8 mouse cellular contexts compared by ENCODE assay signal in the genomic region with DNA sequence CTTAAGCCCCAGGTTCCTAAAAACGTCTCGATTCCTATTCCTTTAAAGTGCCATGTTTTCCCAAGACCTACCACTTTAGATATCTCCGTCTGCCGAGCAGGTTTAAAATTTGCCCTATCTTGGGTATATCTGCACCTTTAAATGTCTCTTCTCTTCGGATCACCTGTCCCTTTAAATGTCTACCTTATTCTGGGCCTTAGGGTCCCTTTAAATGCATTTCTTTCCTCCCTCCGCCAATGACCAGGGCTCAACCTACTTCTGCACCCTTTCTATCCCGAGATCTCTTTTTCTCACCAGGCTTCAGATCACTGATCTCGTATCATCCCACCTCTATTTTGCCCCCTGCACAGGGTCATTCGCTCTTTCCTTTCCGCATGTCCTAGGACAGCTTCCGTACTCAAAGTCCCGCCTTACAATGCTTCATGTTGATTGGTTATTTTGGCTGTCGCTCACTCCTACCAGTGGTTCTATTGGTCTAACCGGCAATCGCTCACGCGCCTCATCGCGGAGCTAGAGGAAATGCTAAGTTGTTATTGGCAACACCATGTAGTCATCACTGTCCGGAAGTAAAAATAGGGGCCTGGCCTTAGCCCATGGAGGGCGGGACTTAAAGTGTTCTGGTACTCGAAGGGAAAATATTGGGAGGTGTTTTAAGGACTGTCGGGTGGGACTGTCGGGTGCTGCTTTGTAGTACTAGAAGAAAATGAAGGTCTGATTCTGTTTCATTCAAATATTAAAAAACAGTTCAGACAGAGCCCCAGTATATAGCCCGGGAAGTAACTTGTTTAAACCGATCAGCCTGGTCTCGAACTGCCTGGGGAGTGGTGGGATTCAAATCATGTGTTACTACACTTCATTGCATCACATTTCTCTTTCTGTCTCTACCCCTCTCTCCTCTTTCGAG. TPM values are rescaled to one million over a fixed set of nuclear protein-coding genes. Genes with fewer than 3 reads are reported as not detected.
DNase-seq lines count a peak whose midpoint lies in the region; ATAC-seq lines count a peak whose summit lies in the region.

A gene (minus strand): TSS at position 381 of the 904 bp plus-strand sequence.

- peak within 1 kb of the TSS; percentile 80 for H3K4me2 ChIP-seq in hindbrain, embryonic 14.5 days (replicated peaks)

- peak within 1 kb of the TSS; percentile 64 for H3K9ac ChIP-seq in hindbrain, embryonic 14.5 days

- DNase-seq in R1 (ENCODE audit: low read depth, low spot score): peak; percentile 100
- DNase-seq in cerebellum, postnatal 25 days: peak; percentile 97 to 100
- peak; percentile 100 for DNase-seq in frontal cortex, postnatal 25 days (ENCODE audit: low spot score in 2 of 2)
- peak; percentile 100 for DNase-seq in hindbrain, embryonic 14.5 days (ENCODE audit: low spot score)
- DNase-seq in layer of hippocampus, postnatal 36 days: peak; percentile 96 to 99
- DNase-seq in lung, postnatal 36 days: peak; percentile 100
- peak; percentile 100 for DNase-seq in retina, postnatal 1 day
- peak; percentile 94 to 97 for DNase-seq in urinary bladder, adult 18-20 months (ENCODE audit: low spot score in 2 of 2)

- H3K4me1 ChIP-seq in hindbrain, embryonic 14.5 days (replicated peaks; ENCODE audit: control insufficient read depth, insufficient read depth, low read length): peaks cover 8% of the 10 kb centered on the region

- peaks cover 27% of the 10 kb centered on the region for H3K36me3 ChIP-seq in hindbrain, embryonic 14.5 days (replicated peaks; ENCODE audit: control insufficient read depth, insufficient read depth)

- no peaks in the 10 kb centered on the region for H3K9me3 ChIP-seq in hindbrain, embryonic 14.5 days (ENCODE audit: control insufficient read depth, low read length)

- peak within 1 kb of the TSS; percentile 75 for H3K27ac ChIP-seq in hindbrain, embryonic 14.5 days

- WGBS in hindbrain, embryonic 14.5 days: 6% methylated on average over 28 of the region's 28 CpGs

- peak; percentile 99 for ATAC-seq in hindbrain, embryonic 14.5 days (ENCODE audit: low FRiP score)

- peak within 1 kb of the TSS; percentile 45 for H3K4me3 ChIP-seq in hindbrain, embryonic 14.5 days (replicated peaks; ENCODE audit: low read length)

- no peaks in the 10 kb centered on the region for H3K27me3 ChIP-seq in hindbrain, embryonic 14.5 days (ENCODE audit: control insufficient read depth, insufficient read depth, low read length)

RNA-seq across cellular contexts. Expression of the gene that starts here (rescaled TPM):
- polyA plus RNA-seq in hindbrain, embryonic 14.5 days (2014; fragmentation: Nextera tagmentation; extraction: Ambion mirVana): 30.8 and 33.4 TPM in 2 replicates
- total RNA-seq in layer of hippocampus, postnatal 36 days (2021): 10 to 100 TPM; 35.8 to 39.2 TPM

Comparison
In these comparisons a context has a peak if more than half of its experiments do, and no peak if none do; other contexts are left out.
1. Peak in every context shown above with its lines: DNase-seq, ATAC-seq, H3K4me3 ChIP-seq and H3K27ac ChIP-seq.